Mouse (Mus musculus): ENCODE measurements at regions not wholly inside any gene's neighbourhood (a gene's known extent, or its start where the extent isn't known, plus 50 kb on each side); places are given as distances from the start of the nearest gene placed in this dataset.

- H3K27me3 ChIP-seq (ENCODE audit: insufficient read depth, low read length): no peaks in the 10 kb centered on the region
- 20% methylated on average over 5 of the region's 5 CpGs for WGBS
- peak; percentile 94 for DNase-seq (ENCODE audit: low spot score)
- no peak for TF ChIP-seq CTCF (IDR thresholded peaks at IDR 0.05; ENCODE audit: low read depth)
- 0 out of 2 replicates have a peak overlapping the region, but pooled peaks have one; percentile 3 for H3K4me2 ChIP-seq (ENCODE audit: low read depth, low read length)
- ATAC-seq: peak; percentile 94
- H3K4me3 ChIP-seq (ENCODE audit: low read length): no peak overlapping the region
- peaks cover 6% of the 10 kb centered on the region; the same call in 1 of the 2 replicates for H3K4me1 ChIP-seq (ENCODE audit: insufficient read depth, low read length)
- no peak overlapping the region for H3K9ac ChIP-seq (replicated peaks; ENCODE audit: low read length)
- H3K9me3 ChIP-seq (ENCODE audit: low read length): no peaks in the 10 kb centered on the region
- H3K27ac ChIP-seq: peak overlapping the region; percentile 58; the same call in 1 of the 2 replicates
- no peaks in the 10 kb centered on the region for H3K36me3 ChIP-seq (ENCODE audit: insufficient read depth, low read length)
These were observed 197.2 kb downstream of the Emp1 start for GRCm38 (mm10) chr6:135559501-135559907.

- 56% methylated on average over 2 of the region's 2 CpGs for WGBS
- ATAC-seq: no peak
- TF ChIP-seq CTCF (IDR thresholded peaks at IDR 0.05; ENCODE audit: low read depth): no peak
- Histone ChIP-seq H3K27me3 (ENCODE audit: insufficient read depth, low read length) (no peaks in the 10 kb centered on the region), H3K27ac (no peak overlapping the region), H3K4me3 (ENCODE audit: low read length) (no peak overlapping the region), H3K4me2 (ENCODE audit: low read depth, low read length) (no peak overlapping the region), H3K4me1 (ENCODE audit: insufficient read depth, low read length) (peaks cover 6% of the 10 kb centered on the region; the same call in 1 of the 2 replicates), H3K9me3 (ENCODE audit: low read length) (no peaks in the 10 kb centered on the region), H3K9ac (replicated peaks; ENCODE audit: low read length) (no peak overlapping the region), H3K36me3 (ENCODE audit: insufficient read depth, low read length) (no peaks in the 10 kb centered on the region)
- peak; percentile 25 for DNase-seq (ENCODE audit: low spot score)
These were observed 199.9 kb downstream of the Emp1 start for GRCm38 (mm10) chr6:135562267-135562666.

GRCm38 (mm10) chr6:135563766-135564165 lies 201.4 kb downstream of the Emp1 start:
- no peaks in the 10 kb centered on the region for H3K9me3 ChIP-seq (ENCODE audit: low read length)
- H3K27me3 ChIP-seq (ENCODE audit: insufficient read depth, low read length): no peaks in the 10 kb centered on the region
- no peak overlapping the region for H3K4me3 ChIP-seq (ENCODE audit: low read length)
- H3K9ac ChIP-seq (replicated peaks; ENCODE audit: low read length): no peak overlapping the region
- no peak overlapping the region for H3K27ac ChIP-seq
- H3K36me3 ChIP-seq (ENCODE audit: insufficient read depth, low read length): no peaks in the 10 kb centered on the region
- DNase-seq (ENCODE audit: low spot score): no peak
- H3K4me1 ChIP-seq (ENCODE audit: insufficient read depth, low read length): peaks cover 6% of the 10 kb centered on the region; the same call in 1 of the 2 replicates
- no peak for ATAC-seq
- no peak overlapping the region for H3K4me2 ChIP-seq (ENCODE audit: low read depth, low read length)
- no peak for TF ChIP-seq CTCF (IDR thresholded peaks at IDR 0.05; ENCODE audit: low read depth)

GRCm38 (mm10) chr6:135569086-135569485 lies 206.7 kb downstream of the Emp1 start:
- Histone ChIP-seq H3K4me3 (ENCODE audit: low read length) (no peak overlapping the region), H3K4me2 (ENCODE audit: low read depth, low read length) (no peak overlapping the region), H3K27me3 (ENCODE audit: insufficient read depth, low read length) (no peaks in the 10 kb centered on the region), H3K27ac (no peak overlapping the region), H3K9me3 (ENCODE audit: low read length) (no peaks in the 10 kb centered on the region), H3K9ac (replicated peaks; ENCODE audit: low read length) (no peak overlapping the region), H3K4me1 (ENCODE audit: insufficient read depth, low read length) (no peaks in the 10 kb centered on the region), H3K36me3 (ENCODE audit: insufficient read depth, low read length) (no peaks in the 10 kb centered on the region)
- WGBS: 60% methylated on average over 1 of the region's 1 CpGs
- ATAC-seq: no peak
- DNase-seq (ENCODE audit: low spot score): no peak
- TF ChIP-seq CTCF (IDR thresholded peaks at IDR 0.05; ENCODE audit: low read depth): no peak

GRCm38 (mm10) chr6:135575294-135575693 lies 212.9 kb downstream of the Emp1 start:
- Histone ChIP-seq H3K4me1 (ENCODE audit: insufficient read depth, low read length) (no peaks in the 10 kb centered on the region), H3K9ac (replicated peaks; ENCODE audit: low read length) (no peak overlapping the region), H3K4me2 (ENCODE audit: low read depth, low read length) (no peak overlapping the region), H3K36me3 (ENCODE audit: insufficient read depth, low read length) (no peaks in the 10 kb centered on the region), H3K9me3 (ENCODE audit: low read length) (no peaks in the 10 kb centered on the region), H3K4me3 (ENCODE audit: low read length) (no peak overlapping the region), H3K27ac (no peak overlapping the region), H3K27me3 (ENCODE audit: insufficient read depth, low read length) (no peaks in the 10 kb centered on the region)
- no peak for DNase-seq (ENCODE audit: low spot score)
- no peak for TF ChIP-seq CTCF (IDR thresholded peaks at IDR 0.05; ENCODE audit: low read depth)
- WGBS: 74% methylated on average over 2 of the region's 2 CpGs
- ATAC-seq: no peak

- DNase-seq (ENCODE audit: low spot score): peak; percentile 30
- ATAC-seq: no peak
- Histone ChIP-seq H3K4me2 (ENCODE audit: low read depth, low read length) (no peak overlapping the region), H3K27ac (no peak overlapping the region), H3K4me1 (ENCODE audit: insufficient read depth, low read length) (no peaks in the 10 kb centered on the region), H3K27me3 (ENCODE audit: insufficient read depth, low read length) (no peaks in the 10 kb centered on the region), H3K4me3 (ENCODE audit: low read length) (no peak overlapping the region), H3K9me3 (ENCODE audit: low read length) (no peaks in the 10 kb centered on the region), H3K9ac (replicated peaks; ENCODE audit: low read length) (no peak overlapping the region), H3K36me3 (ENCODE audit: insufficient read depth, low read length) (no peaks in the 10 kb centered on the region)
- TF ChIP-seq CTCF (IDR thresholded peaks at IDR 0.05; ENCODE audit: low read depth): no peak
- WGBS: 54% methylated on average over 8 of the region's 8 CpGs
These were observed 216.4 kb downstream of the Emp1 start for GRCm38 (mm10) chr6:135578728-135579127.

- H3K27me3 ChIP-seq (ENCODE audit: insufficient read depth, low read length): no peaks in the 10 kb centered on the region
- ATAC-seq (0 out of 2 replicates have a peak, but pooled peaks have one; percentile 35), DNase-seq (ENCODE audit: low spot score) (peak; percentile 79)
- H3K9ac ChIP-seq (replicated peaks; ENCODE audit: low read length): no peak overlapping the region
- no peaks in the 10 kb centered on the region for H3K9me3 ChIP-seq (ENCODE audit: low read length)
- no peak for TF ChIP-seq CTCF (IDR thresholded peaks at IDR 0.05; ENCODE audit: low read depth)
- no peaks in the 10 kb centered on the region for H3K4me1 ChIP-seq (ENCODE audit: insufficient read depth, low read length)
- no peak overlapping the region for H3K27ac ChIP-seq
- H3K36me3 ChIP-seq (ENCODE audit: insufficient read depth, low read length): no peaks in the 10 kb centered on the region
- H3K4me2 ChIP-seq (ENCODE audit: low read depth, low read length): no peak overlapping the region
- 37% methylated on average over 2 of the region's 2 CpGs for WGBS
- no peak overlapping the region for H3K4me3 ChIP-seq (ENCODE audit: low read length)
These were observed 220.2 kb downstream of the Emp1 start for GRCm38 (mm10) chr6:135582567-135582966.

Measured in hindbrain, postnatal 0 days (tissue).